Mouse (Mus musculus): ENCODE measurements around the gene Ror1. TPM values are rescaled to one million over a fixed set of nuclear protein-coding genes. Genes with fewer than 3 reads are reported as not detected.

The Ror1 gene
- polyA plus RNA-seq, 1 experiment from 2014 or later: 1.5 TPM

DNA sequence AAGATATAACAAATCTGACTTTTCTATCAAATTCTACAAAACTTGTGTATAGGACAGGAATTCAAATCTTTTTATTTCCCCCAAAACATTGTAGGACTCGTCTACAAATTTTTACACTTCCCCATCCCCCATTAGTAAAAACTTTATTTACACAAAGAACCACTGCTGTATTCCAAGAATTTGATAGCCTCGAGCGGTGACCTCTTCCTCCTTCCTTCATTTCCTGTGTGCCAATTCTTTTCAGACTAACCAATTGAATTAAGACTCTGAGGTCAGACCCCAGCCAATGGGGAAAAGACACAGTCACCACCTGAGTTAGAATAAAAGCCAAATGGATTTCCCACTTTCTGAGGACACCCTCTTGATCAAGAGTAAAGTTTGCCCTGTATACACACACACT is 302.5 kb downstream of the Ror1 start:
- ATAC-seq: no peak
- Histone ChIP-seq H3K27ac (ENCODE audit: low read depth, low read length) (no peak overlapping the region), H3K4me1 (ENCODE audit: control insufficient read depth, insufficient read depth, low read depth, low read length) (no peaks in the 10 kb centered on the region), H3K9me3 (ENCODE audit: control insufficient read depth, low read length) (no peaks in the 10 kb centered on the region), H3K36me3 (ENCODE audit: control insufficient read depth, insufficient read depth, low read length) (no peaks in the 10 kb centered on the region), H3K27me3 (replicated peaks; ENCODE audit: control insufficient read depth, insufficient read depth, low read length) (no peaks in the 10 kb centered on the region), H3K4me2 (ENCODE audit: low read length) (no peak overlapping the region), H3K9ac (ENCODE audit: low read depth, low read length) (no peak overlapping the region), H3K4me3 (ENCODE audit: low read length) (no peak overlapping the region)
- WGBS: 77% methylated on average over 3 of the region's 3 CpGs

- 75% methylated on average over 3 of the region's 3 CpGs for WGBS
- Histone ChIP-seq H3K27me3 (replicated peaks; ENCODE audit: control insufficient read depth, insufficient read depth, low read length) (no peaks in the 10 kb centered on the region), H3K36me3 (ENCODE audit: control insufficient read depth, insufficient read depth, low read length) (no peaks in the 10 kb centered on the region), H3K27ac (ENCODE audit: low read depth, low read length) (no peak overlapping the region), H3K4me1 (ENCODE audit: control insufficient read depth, insufficient read depth, low read depth, low read length) (no peaks in the 10 kb centered on the region), H3K4me2 (ENCODE audit: low read length) (no peak overlapping the region), H3K9me3 (ENCODE audit: control insufficient read depth, low read length) (no peaks in the 10 kb centered on the region), H3K4me3 (ENCODE audit: low read length) (no peak overlapping the region), H3K9ac (ENCODE audit: low read depth, low read length) (no peak overlapping the region)
- ATAC-seq: no peak
Observed at GRCm38 (mm10) chr4:100401078-100401477, 305.5 kb downstream of the Ror1 start.

- Histone ChIP-seq H3K36me3 (ENCODE audit: control insufficient read depth, insufficient read depth, low read length) (no peaks in the 10 kb centered on the region), H3K4me2 (ENCODE audit: low read length) (no peak overlapping the region), H3K27me3 (replicated peaks; ENCODE audit: control insufficient read depth, insufficient read depth, low read length) (no peaks in the 10 kb centered on the region), H3K9me3 (ENCODE audit: control insufficient read depth, low read length) (no peaks in the 10 kb centered on the region), H3K27ac (ENCODE audit: low read depth, low read length) (no peak overlapping the region), H3K9ac (ENCODE audit: low read depth, low read length) (no peak overlapping the region), H3K4me3 (ENCODE audit: low read length) (no peak overlapping the region), H3K4me1 (ENCODE audit: control insufficient read depth, insufficient read depth, low read depth, low read length) (no peaks in the 10 kb centered on the region)
- ATAC-seq: no peak
- 88% methylated on average over 14 of the region's 14 CpGs for WGBS
Observed at GRCm38 (mm10) chr4:100401581-100402470, 306.2 kb downstream of the Ror1 start.

GRCm38 (mm10) chr4:100407261-100407874 is 311.8 kb downstream of the Ror1 start:
- H3K4me2 ChIP-seq (ENCODE audit: low read length): no peak overlapping the region
- H3K9me3 ChIP-seq (ENCODE audit: control insufficient read depth, low read length): no peaks in the 10 kb centered on the region
- H3K27ac ChIP-seq (ENCODE audit: low read depth, low read length): no peak overlapping the region
- peaks cover 4% of the 10 kb centered on the region; the same call in 1 of the 2 replicates for H3K4me1 ChIP-seq (ENCODE audit: control insufficient read depth, insufficient read depth, low read depth, low read length)
- no peak overlapping the region for H3K9ac ChIP-seq (ENCODE audit: low read depth, low read length)
- no peaks in the 10 kb centered on the region for H3K27me3 ChIP-seq (replicated peaks; ENCODE audit: control insufficient read depth, insufficient read depth, low read length)
- H3K36me3 ChIP-seq (ENCODE audit: control insufficient read depth, insufficient read depth, low read length): no peaks in the 10 kb centered on the region
- whole genome bisulfite sequencing: 29% methylated on average over 9 of the region's 9 CpGs
- H3K4me3 ChIP-seq (ENCODE audit: low read length): no peak overlapping the region
- ATAC-seq: peak; percentile 61; the same call in 1 of the 2 replicates

- no peak overlapping the region for H3K4me2 ChIP-seq (ENCODE audit: low read length)
- H3K9ac ChIP-seq (ENCODE audit: low read depth, low read length): no peak overlapping the region
- no peaks in the 10 kb centered on the region for H3K36me3 ChIP-seq (ENCODE audit: control insufficient read depth, insufficient read depth, low read length)
- H3K27ac ChIP-seq (ENCODE audit: low read depth, low read length): no peak overlapping the region
- whole genome bisulfite sequencing: 80% methylated on average over 8 of the region's 8 CpGs
- no peak overlapping the region for H3K4me3 ChIP-seq (ENCODE audit: low read length)
- H3K27me3 ChIP-seq (replicated peaks; ENCODE audit: control insufficient read depth, insufficient read depth, low read length): no peaks in the 10 kb centered on the region
- no peak for ATAC-seq
- peaks cover 4% of the 10 kb centered on the region; the same call in 1 of the 2 replicates for H3K4me1 ChIP-seq (ENCODE audit: control insufficient read depth, insufficient read depth, low read depth, low read length)
- no peaks in the 10 kb centered on the region for H3K9me3 ChIP-seq (ENCODE audit: control insufficient read depth, low read length)
Observed at GRCm38 (mm10) chr4:100409521-100409920, 313.9 kb downstream of the Ror1 start.

- WGBS: 34% methylated on average over 13 of the region's 13 CpGs
Observed at GRCm38 (mm10) chr4:100411841-100412539, 316.4 kb downstream of the Ror1 start.

GRCm38 (mm10) chr4:100422756-100423155 is 327.2 kb downstream of the Ror1 start:
- Histone ChIP-seq H3K27me3 (replicated peaks; ENCODE audit: control insufficient read depth, insufficient read depth, low read length) (no peaks in the 10 kb centered on the region), H3K9me3 (ENCODE audit: control insufficient read depth, low read length) (no peaks in the 10 kb centered on the region), H3K4me3 (ENCODE audit: low read length) (no peak overlapping the region), H3K4me2 (ENCODE audit: low read length) (no peak overlapping the region), H3K36me3 (ENCODE audit: control insufficient read depth, insufficient read depth, low read length) (no peaks in the 10 kb centered on the region), H3K4me1 (ENCODE audit: control insufficient read depth, insufficient read depth, low read depth, low read length) (no peaks in the 10 kb centered on the region), H3K9ac (ENCODE audit: low read depth, low read length) (no peak overlapping the region), H3K27ac (ENCODE audit: low read depth, low read length) (no peak overlapping the region)
- 10% methylated on average over 3 of the region's 3 CpGs for WGBS
- peak; percentile 56; the same call in 1 of the 2 replicates for ATAC-seq

More at GRCm38 (mm10) chr4:100411841-100412539, 316.4 kb downstream of the Ror1 start:
- ATAC-seq: peak; percentile 71
- H3K9me3 ChIP-seq (ENCODE audit: control insufficient read depth, low read length): no peaks in the 10 kb centered on the region
- H3K27ac ChIP-seq (ENCODE audit: low read depth, low read length): no peak overlapping the region
- H3K9ac ChIP-seq (ENCODE audit: low read depth, low read length): no peak overlapping the region
- no peak overlapping the region for H3K4me3 ChIP-seq (ENCODE audit: low read length)
- H3K36me3 ChIP-seq (ENCODE audit: control insufficient read depth, insufficient read depth, low read length): no peaks in the 10 kb centered on the region
- no peaks in the 10 kb centered on the region for H3K27me3 ChIP-seq (replicated peaks; ENCODE audit: control insufficient read depth, insufficient read depth, low read length)
- H3K4me1 ChIP-seq (ENCODE audit: control insufficient read depth, insufficient read depth, low read depth, low read length): peaks cover 4% of the 10 kb centered on the region; the same call in 1 of the 2 replicates
- H3K4me2 ChIP-seq (ENCODE audit: low read length): no peak overlapping the region

DNA sequence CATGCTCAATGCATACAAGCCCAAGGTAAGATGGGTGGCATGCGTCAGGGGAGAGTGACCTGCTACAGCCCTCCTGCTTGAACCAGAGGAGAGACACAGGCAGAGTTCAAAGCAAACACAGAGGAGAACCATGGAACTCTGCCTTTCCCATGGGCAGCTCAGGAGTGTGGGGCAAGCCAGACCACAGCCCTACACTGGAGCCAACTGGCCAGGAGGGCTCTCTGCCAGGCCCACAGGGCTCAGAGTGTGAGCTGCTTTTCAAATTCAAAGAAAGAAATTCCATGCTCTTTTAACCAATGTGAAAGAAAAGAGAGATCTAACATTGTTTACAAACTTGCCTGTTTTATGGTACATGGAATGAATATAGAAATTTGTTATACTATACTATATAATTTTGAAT is 330.5 kb downstream of the Ror1 start:
- no peak overlapping the region for H3K4me2 ChIP-seq (ENCODE audit: low read length)
- no peaks in the 10 kb centered on the region for H3K27me3 ChIP-seq (replicated peaks; ENCODE audit: control insufficient read depth, insufficient read depth, low read length)
- H3K4me1 ChIP-seq (ENCODE audit: control insufficient read depth, insufficient read depth, low read depth, low read length): no peaks in the 10 kb centered on the region; the same call in 1 of the 2 replicates
- no peak overlapping the region for H3K9ac ChIP-seq (ENCODE audit: low read depth, low read length)
- H3K27ac ChIP-seq (ENCODE audit: low read depth, low read length): no peak overlapping the region
- no peak for ATAC-seq
- no peak overlapping the region for H3K4me3 ChIP-seq (ENCODE audit: low read length)
- 78% methylated on average over 1 of the region's 1 CpGs for WGBS
- H3K36me3 ChIP-seq (ENCODE audit: control insufficient read depth, insufficient read depth, low read length): no peaks in the 10 kb centered on the region
- no peaks in the 10 kb centered on the region for H3K9me3 ChIP-seq (ENCODE audit: control insufficient read depth, low read length)

Measured in hindbrain, embryonic 16.5 days (tissue).